Mouse (Mus musculus) ES-E14 (cell line): ENCODE data around the gene Gm7029.

Experiments
- HCFC1 ChIP-seq: IDR thresholded peaks from 2 replicates; pipeline ENCODE4 v1.6.1; 2012; ENCODE audit warnings: low read length, inconsistent platforms, borderline replicate concordance; ENCODE audit not compliant: insufficient read depth
- MAFK ChIP-seq: IDR thresholded peaks from 2 replicates; pipeline ENCODE4 v1.6.1; 2014; ENCODE audit warnings: mild to moderate bottlenecking, low read depth, low read length, inconsistent platforms; ENCODE audit not compliant: insufficient read depth
- ZNF384 ChIP-seq: IDR thresholded peaks from 2 replicates; pipeline ENCODE4 v1.6.1; 2012; ENCODE audit warnings: low read depth, low read length, inconsistent platforms

GRCm38 (mm10) chr17:33911813-33912414 lies 38.3 kb downstream of the Gm7029 start:
- no peak for TF ChIP-seq MAFK
- no peak for TF ChIP-seq HCFC1
- TF ChIP-seq ZNF384: no peak
